Mouse (Mus musculus) T-helper 2 cell (primary cell): ENCODE data around the gene Phospho1.

ENCODE experiments used
- in situ Hi-C: fragments of 300-600 bp; cut with MboI, MseI; formaldehyde crosslinking; loops from one replicate; pipeline ENCODE4 v1.15.1; 2025; ENCODE audit warnings: high pct_unique_total_duplicates

The Phospho1 gene

DNA sequence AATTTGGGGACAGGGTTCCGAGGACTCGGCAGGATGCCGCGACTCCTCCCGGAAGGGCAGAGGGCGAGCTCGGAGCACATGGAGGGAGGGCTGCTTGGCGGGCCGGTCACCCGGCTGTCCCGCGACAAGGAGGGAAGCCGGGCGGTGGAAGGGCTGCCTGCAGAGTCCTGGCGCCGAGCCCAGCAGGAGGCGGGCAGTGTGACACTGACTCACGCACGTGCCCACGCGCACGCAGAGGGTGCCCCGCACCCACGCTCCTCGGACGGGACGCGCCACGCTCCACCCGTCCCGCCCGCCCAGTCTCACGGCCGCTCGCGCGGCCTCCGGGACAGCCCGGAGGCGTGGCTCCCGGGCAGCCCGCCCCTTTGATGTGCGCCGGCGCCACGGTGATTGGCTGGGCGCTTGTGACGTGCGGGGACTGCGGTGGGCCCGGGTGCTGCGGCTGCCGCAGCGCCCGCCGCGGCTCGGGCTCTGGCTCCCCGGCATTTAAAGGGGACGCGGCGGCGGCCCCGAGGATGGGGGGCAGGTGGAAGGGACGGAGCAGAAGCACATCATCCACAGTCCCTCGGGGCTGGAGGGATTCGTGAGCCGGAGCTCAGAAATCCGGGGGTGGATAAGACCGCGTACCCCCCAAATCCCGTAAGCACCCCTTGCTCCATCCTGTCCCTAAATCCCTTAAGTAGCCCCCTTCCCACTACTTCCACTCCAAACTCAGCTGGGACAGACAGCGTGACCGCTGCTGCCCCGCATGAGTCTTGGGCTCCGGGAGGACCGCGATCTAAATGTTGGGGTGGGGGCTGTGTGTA lies at the start of gene Phospho1:
Gene Phospho1, plus strand, starts transcription at position 429 of the 806 bp plus-strand sequence.
- in situ Hi-C loops, result no loop called here

DNA sequence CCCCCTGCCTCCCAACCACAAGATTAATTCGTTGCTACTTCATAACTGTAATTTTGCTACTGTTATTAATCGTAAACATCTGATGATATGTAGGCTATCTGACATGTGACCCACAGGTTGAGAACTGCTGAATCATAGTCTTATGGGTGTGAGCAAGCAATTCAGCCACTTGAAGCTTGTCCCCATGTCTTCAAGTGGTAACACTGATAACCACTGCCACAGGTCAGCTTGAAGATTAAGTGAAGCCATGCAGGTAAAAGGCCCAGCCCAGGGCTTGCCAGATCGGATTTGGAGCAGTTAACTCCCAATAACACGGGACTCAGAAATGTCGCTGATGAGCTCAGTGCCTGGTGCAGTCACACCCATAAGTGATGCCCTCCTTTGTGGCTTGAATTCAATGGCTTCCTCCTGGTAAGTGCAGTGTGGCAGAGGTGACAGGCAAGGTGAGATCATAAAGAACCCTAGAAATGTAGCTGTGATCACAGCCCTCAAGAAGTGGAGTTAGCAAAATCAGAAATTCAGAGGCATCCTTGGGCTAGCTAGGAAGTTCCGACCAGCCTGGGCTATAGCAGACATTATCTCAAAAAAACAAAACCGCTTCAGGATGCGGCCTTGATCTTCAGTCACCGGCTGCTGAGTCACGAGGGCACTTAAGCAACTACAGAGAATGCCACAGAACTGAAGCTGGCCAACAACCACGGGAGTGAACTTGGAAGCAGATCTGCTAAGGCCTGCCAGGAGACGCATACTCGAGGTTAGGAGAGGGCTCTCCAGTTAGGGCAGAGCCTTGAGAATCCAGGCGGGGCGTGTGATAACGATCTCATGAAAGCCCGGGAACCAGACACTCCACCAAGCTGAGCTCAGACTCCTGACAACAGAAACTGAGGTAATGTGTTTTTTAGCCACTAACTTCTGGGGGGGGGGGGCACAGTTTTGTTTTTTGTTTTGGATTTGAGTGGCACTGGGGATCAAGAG lies 46.7 kb upstream of the Phospho1 start:
- in situ Hi-C loops, result no loop called here

DNA sequence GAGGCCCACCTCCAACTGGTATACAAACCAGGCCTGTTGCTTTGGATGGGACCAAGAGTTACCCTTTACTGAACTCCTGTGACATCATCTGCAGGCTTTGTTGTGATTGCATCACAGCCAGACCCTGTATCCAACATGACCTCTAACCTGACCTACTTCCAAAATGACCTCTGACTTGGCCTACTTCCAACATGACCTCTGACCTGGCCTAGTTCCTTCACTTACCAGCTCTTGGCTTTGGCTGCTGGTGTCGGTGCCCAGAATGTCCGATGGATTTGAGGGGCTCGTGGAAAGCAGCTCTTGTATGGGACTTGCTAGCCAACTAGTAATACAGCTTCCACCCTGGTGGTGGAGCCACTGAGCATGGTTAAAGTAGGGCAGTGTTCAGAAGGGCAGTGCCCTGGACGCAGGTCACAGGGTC lies 45.5 kb upstream of the Phospho1 start:
- in situ Hi-C loops, result no loop called here

DNA sequence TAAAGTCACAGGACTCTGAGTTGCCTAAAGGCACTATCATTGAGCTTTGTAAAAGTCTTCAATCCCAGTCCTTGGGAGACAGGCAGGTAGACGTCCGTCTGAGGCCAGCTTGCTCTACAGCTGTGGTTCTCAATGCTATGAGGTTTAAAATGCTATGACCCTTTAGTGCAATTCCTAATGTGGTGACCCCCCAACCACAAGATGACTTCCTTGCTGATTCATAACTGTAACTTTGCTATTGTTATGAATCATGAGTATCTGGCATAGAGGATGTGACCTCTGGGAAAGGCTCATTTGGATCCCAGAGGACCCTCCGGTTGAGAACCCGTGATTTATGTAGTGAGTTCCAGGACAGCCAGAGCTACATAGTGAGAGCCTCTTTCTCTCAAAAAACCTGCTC lies 44.9 kb upstream of the Phospho1 start:
- in situ Hi-C loops, result no loop called here

DNA sequence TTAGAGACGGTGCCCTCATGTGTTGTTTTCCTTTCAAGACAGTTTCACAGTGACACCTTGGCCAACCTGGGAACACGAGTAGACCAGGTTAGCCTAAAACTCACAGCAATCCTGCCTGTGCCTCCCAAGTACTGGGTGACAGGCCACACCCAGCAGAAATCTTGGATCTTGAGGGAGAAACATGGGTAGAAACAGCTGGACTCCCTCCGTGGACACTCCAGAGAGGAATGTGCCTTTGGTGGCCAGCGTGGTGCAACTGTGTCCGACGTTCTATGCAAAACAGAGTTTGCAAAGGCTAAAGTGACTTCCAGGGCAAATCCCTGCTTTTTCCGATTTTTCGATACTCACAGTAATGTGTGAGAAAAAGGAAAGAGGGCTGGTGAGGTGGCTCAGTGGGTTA lies 43.8 kb upstream of the Phospho1 start:
- in situ Hi-C loops, result no loop called here

DNA sequence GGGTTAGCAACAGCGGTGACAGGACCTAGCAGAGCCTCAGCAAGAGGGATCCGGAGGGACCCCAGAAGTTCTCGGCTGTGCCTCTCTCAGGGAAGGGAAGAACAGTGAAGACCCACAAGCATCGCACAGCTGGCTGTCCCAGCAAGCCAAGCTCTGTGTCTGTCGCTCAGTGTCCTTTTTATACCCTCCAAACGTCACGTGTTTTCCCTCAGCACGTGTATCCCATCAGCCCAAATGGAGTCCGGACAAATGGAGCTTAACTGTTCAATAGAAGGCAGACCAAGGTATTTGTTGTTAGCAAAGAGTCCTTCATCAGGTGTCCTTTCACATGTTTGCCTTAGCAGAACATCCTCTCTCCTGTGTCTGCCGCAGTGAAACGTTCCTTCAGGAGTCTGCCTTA lies 42.7 kb upstream of the Phospho1 start:
- in situ Hi-C loops, result no loop called here

DNA sequence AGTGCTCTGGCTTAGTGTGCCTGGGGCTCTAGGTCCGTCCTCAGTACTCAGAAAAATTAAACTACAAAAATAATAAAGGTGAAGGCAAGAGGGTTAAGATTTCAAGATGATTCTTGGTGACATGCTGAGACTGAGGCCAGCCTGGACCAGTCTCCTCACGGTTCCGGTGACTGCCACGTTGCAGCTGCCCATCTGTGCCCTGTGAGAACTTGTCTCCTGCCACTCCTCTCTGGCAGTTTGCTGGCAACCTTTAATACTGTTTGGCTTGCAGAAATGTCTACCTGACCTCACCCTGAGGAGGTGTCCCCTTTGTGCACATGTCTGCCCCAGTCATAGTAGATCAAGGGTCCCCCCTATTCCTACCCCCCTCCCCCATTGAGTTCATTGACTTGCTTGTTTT lies 40.8 kb upstream of the Phospho1 start:
- in situ Hi-C loops, result no loop called here

DNA sequence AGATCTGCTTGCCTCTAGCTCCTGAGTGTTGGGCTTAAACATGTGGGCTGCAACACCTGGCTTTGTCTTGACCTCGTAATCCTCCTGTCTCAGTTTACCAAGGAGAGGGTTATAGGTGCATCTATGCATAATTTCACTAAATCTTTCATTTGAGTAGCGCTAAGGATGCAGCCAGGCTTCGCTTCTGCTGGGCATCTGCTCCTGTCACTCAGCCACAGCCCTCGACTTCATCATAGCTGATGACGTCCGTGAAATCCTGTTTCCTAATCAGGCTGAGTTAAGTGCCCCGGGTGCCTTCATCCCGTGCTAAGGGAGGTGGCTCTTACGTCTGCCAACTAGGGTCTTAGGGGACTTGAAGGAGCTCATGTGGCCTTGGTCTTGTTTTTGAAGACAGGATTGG lies 40.3 kb upstream of the Phospho1 start:
- in situ Hi-C loops, result no loop called here

DNA sequence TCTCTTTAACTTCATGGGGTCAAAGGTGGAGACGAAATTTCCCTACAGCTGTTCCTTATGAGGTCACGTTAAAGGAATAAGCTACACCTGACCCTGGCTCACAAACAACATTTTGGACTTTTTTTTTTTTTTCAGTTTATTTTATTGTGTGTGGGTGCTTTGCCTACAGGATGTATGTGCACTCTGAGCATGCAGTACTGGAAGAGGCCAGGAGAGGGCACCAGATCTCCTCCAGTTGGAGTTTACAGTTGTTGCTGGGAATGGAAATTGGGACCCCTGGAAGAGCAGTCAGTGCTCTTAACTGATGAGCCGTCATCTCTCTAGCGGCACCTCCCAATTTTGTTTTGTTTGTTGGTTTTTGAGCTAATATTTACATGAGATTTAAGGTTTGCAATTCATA lies 38.6 kb upstream of the Phospho1 start:
- in situ Hi-C loops, result no loop called here

DNA sequence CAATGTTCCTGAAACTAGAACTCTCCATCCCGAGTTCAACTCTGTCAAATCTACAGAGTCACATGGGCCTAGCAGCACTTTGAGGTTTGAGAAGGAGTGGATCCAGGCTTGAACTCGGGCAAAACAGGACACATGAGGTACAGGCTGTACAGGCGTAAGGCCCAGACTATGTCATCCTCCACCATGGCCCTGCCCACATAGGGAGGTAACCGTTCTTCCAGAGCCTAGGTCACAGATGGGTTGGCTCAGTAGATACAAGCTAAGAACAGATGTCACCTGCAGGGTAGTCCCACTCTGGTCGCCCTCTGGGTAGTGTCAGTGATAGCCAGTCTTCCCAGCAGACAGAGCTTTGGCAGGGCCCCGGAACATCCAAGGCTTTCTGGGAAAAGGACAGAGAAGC lies 37.8 kb upstream of the Phospho1 start:
- in situ Hi-C loops, result no loop called here

DNA sequence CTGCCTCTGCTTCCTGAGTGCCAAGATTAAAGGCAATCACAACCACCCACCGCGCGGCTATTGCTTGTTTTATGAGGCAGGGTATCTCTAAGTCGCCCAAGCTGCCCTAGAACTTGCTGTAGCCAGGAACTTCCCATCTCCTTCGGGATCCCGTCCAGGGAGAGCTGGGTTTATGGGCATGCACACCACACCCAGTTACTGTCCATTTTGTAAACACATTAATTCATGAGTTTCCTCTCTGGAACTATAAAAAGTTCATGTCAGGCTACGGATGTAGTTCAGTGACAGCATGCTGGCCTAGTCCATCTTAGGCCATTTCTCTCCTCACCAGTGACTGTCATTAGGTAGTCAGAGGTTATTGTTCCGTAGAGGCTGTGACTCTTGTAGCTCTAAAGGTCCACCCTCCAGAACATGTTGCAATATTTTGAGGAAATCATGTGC lies 34.8 kb upstream of the Phospho1 start:
- in situ Hi-C loops, result no loop called here

DNA sequence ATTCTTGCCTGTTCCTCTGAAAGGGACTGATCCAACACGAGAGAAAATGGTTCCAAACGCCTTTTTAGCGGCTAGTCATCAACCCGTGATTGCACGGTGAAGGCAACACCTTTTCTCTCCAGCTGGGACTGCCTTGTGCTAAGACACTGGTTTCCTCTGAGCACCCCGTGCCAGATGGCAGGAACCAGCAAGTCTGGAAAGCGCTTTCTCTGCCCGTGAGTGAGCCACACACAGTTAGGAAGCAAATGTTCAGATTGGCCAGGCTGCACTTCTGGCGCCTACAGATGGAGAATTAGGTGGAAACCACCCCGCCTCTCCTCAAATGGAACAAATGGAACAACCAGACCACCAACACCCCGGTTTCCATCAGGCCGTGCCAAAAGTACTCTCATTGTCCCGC lies 32.5 kb upstream of the Phospho1 start:
- in situ Hi-C loops, result no loop called here

DNA sequence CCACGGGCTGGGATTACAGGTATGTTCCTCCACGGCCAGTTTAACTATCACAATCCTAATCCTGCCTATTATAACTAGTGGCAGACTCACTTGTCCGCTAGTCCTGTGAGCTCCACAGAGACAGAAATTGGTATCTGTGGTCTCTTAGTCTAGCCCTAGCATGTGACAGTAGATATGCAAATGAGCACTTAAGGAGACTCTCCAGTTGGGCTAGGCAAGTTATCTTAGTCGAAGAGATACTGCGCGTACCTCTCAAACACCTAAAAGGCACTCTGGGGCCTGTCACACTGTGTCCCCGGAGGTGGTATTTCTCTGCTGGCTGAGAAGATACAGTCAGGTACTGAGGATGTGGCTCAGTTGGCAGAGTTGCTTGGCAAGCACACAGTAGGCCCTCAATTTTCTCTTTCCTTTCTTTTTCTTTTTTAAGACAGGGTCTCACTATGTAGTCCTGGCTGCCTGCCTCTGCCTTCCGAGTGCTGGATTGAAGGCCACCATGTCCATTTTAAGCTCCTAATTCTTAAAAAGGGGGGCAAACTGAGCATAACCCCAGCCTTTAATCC lies 31.3 kb upstream of the Phospho1 start:
- in situ Hi-C loops, result no loop called here

DNA sequence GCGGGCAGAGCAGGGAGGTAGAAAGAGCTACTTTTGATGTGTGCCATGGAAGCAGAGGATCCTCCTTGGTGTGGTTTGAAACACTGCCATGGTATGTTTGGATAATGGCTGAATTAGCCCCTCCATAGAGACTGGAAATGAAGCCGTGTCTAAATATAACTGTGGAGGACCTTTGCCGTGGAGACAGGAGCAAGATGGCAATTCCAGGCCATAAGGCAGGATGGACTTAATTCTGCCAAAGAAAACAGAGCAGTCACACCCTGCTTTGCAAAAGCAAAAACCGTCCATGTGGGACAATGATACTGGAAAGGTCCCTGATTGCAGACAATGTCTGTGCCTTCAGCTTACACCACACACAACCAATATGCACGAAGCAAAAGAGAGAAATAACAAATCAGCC lies 30.1 kb upstream of the Phospho1 start:
- in situ Hi-C loops, result no loop called here

DNA sequence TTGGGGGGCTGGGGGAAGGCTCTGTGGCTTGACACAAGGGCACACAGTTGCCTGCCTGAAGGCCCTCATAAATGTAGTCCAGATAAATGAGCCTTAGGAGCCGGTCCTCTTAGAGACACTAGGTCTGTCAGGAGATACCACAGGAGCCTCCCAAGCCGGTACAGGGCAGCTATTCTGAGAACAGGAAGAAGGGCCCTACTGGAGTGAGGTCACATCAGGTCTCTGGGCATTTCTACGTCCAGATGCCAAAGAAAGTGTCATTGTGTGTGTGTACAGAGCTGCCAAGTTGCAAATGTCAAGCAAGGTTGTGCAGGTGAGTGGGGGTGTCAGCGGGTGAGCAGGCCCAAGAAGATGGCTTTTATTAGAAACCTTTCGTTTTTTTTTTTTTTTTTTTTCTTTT lies 28.7 kb upstream of the Phospho1 start:
- in situ Hi-C loops, result no loop called here

DNA sequence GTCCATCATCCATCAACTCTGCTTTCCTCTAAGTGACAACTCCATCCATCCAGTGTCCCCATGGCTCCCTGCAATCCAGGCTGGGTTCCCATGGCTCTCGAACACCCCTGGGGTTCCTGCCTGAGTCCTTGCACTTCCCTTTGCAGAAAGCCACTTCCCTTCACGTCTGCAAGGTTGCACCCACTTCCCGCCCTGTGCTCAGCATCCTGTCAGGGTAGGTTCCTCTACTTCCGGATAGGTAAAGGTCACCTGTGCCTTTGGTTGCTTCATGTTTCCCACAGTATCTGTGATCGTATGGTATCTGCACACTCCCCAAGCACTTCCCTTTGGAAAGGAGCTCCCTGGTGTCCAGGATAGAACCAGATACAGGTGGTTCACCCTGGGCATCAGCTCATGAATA lies 19.3 kb upstream of the Phospho1 start:
- in situ Hi-C loops, result no loop called here

DNA sequence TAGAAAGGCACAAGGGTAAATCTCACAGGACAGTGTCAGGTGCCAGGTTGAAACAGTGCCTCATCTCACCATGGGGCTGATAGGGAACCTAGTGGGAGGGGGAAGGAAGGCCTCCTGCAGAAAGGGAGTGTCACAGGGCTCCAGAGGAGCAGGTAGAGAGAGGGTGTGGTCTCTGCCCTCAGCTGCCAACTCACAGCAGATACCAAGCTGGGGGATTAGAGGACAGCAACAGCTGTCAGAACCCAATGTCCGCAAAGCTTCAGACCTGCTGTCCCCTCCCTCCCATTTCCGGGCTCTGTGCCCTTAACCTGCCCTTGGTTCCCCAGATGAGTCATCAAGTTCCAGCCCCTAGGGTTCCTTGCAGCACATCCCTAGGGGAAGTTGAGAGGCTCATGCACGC lies 18.8 kb upstream of the Phospho1 start:
- in situ Hi-C loops, result no loop called here

DNA sequence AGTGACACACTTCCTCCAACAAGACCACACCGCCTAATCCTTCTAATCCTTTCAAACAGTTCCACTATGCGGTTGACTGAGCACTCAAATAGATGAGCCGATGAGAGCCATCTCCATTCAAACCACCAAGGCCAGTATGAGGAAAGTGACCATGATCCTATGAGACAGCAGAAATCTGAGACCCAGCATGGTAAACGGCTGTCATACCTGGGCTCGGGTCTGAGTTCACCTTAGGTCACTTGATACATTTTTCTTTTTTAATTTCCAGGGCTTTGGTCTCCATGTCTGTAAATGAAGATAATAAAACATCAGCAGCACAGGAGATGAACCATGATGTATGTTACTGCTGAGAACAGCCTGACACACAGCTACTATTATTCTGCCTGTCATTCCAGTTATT lies 16.4 kb upstream of the Phospho1 start:
- in situ Hi-C loops, result no loop called here

DNA sequence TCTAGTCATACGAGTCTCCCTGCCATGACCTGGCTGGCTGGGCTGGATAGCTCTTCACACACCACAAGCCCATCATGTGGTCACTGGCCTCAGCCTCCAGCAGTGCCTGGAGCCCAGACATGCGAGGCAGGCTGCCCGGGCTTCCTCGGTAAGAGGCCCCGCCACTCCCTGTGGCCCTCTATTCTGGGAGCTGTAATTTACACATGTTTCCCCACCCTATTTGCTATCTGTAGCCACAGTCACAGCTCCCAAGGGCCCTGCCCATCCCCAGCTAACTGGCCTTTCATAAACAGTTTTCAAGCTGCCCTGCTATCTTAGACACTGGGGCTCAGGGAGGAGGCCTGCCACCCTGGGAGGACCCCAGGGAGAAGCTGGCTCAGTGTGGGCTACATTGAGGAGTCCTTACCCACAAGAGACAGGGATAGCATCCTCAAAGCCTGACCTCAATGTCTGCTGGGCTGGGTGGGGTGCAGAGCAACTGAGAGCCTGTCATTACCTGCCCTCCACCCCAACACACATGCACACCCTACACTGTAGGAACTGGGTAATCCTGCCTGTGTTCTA lies 15.8 kb upstream of the Phospho1 start:
- in situ Hi-C loops, result no loop called here

DNA sequence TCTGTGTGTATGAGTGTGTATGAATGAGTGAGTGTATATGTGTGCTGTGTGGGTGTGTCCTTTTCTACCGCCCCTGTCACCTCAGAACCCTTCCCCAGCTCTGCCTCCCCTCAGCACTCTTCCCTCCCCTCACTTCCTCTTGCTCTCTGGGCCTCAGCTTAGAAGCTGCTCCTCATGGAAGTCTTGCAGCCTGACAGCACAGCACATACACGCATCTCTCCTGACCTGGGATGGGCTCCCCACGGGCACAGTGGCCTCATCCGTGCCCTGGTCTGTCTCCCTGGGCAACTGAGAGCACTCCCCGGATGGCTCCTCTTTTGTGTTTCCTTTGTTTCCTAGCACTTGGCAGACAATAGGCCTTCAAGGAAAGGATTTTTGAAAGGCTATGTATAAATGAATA lies 14.7 kb upstream of the Phospho1 start:
- in situ Hi-C loops, result no loop called here

DNA sequence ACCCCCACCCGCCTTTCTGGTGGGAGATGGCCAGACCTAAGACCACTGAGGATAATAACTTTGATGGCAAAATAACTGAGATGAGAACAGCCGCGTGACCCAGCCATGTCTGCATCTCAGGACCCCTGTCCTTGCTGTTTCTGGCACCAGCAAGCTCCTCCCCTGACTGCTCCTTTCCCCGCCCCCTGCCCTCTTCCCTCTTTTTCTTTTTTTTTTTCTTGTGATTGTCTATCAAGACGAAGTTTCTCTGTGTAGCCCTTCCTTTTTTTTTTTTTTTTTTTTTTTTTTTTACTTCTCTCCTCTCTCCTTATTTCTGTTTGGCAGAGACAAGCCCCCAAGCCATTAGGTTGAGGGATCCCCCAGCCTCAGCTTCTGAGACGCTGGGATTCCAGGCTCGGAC lies 13.5 kb upstream of the Phospho1 start:
- in situ Hi-C loops, result no loop called here

DNA sequence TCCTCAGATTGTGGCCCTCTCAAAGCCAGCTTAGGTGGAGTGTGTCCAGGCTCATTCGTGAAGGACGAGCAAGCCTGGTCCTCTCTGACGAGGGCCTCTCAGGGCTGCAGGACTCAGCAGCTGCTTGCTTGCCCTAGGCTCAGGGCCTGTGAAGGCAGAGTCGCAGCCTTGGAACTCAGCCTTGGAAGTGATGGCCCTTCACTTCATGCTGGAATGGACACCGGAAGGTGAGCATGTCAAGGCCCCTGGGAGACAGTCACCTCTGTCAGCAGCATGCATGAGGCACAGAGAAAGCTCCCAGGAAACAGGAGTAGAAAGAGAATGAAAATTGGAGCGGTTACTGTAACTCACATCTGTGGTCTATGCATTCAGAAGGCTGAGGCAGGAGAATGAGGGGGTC lies 12.6 kb upstream of the Phospho1 start:
- in situ Hi-C loops, result no loop called here
